Mouse (Mus musculus): ENCODE results near the gene Krt82. TPM values are rescaled to one million over a fixed set of nuclear protein-coding genes. Genes with fewer than 3 reads are reported as not detected.

The Krt82 gene
- polyA plus RNA-seq, 1 experiment from 2014 or later = not detected

GRCm38 (mm10) chr15:101508247-101508646, 42.2 kb downstream of the Krt82 start:
- Histone ChIP-seq H3K4me1 (no peaks in the 10 kb centered on the region), H3K4me2 (replicated peaks) (no peak overlapping the region), H3K4me3 (no peak overlapping the region), H3K36me3 (no peaks in the 10 kb centered on the region), H3K9ac (no peak overlapping the region), H3K27me3 (no peaks in the 10 kb centered on the region), H3K27ac (no peak overlapping the region), H3K9me3 (no peaks in the 10 kb centered on the region)
- ATAC-seq (ENCODE audit: insufficient number of reproducible peaks, insufficient read depth, low FRiP score, low TSS enrichment) = no peak
- WGBS = 65% methylated on average over 9 of the region's 9 CpGs

- H3K36me3 ChIP-seq = no peaks in the 10 kb centered on the region
- WGBS = 42% methylated on average over 14 of the region's 14 CpGs
- H3K27ac ChIP-seq = no peak overlapping the region
- ATAC-seq (ENCODE audit: insufficient number of reproducible peaks, insufficient read depth, low FRiP score, low TSS enrichment) = no peak
- no peak overlapping the region for H3K9ac ChIP-seq
- no peak overlapping the region for H3K4me3 ChIP-seq
- no peaks in the 10 kb centered on the region for H3K9me3 ChIP-seq
- no peak overlapping the region for H3K4me2 ChIP-seq (replicated peaks)
- no peaks in the 10 kb centered on the region for H3K4me1 ChIP-seq
- no peaks in the 10 kb centered on the region for H3K27me3 ChIP-seq
These were observed 43.3 kb downstream of the Krt82 start for GRCm38 (mm10) chr15:101506896-101507758.

- Histone ChIP-seq H3K36me3 (no peaks in the 10 kb centered on the region), H3K4me1 (no peaks in the 10 kb centered on the region), H3K27me3 (no peaks in the 10 kb centered on the region), H3K4me2 (replicated peaks) (no peak overlapping the region), H3K9me3 (no peaks in the 10 kb centered on the region), H3K27ac (no peak overlapping the region), H3K9ac (no peak overlapping the region), H3K4me3 (no peak overlapping the region)
- WGBS = 75% methylated on average over 2 of the region's 2 CpGs
- no peak for ATAC-seq (ENCODE audit: insufficient number of reproducible peaks, insufficient read depth, low FRiP score, low TSS enrichment)
These were observed 53.3 kb downstream of the Krt82 start for GRCm38 (mm10) chr15:101497181-101497580.

GRCm38 (mm10) chr15:101495266-101495665, 55.2 kb downstream of the Krt82 start:
- WGBS = 82% methylated on average over 8 of the region's 8 CpGs
- ATAC-seq (ENCODE audit: insufficient number of reproducible peaks, insufficient read depth, low FRiP score, low TSS enrichment) = no peak
- Histone ChIP-seq H3K4me2 (replicated peaks) (no peak overlapping the region), H3K4me1 (no peaks in the 10 kb centered on the region), H3K9ac (no peak overlapping the region), H3K27me3 (no peaks in the 10 kb centered on the region), H3K27ac (no peak overlapping the region), H3K36me3 (no peaks in the 10 kb centered on the region), H3K4me3 (no peak overlapping the region), H3K9me3 (no peaks in the 10 kb centered on the region)

GRCm38 (mm10) chr15:101494203-101494602, 56.3 kb downstream of the Krt82 start:
- Histone ChIP-seq H3K4me3 (no peak overlapping the region), H3K9me3 (no peaks in the 10 kb centered on the region), H3K27me3 (no peaks in the 10 kb centered on the region), H3K9ac (no peak overlapping the region), H3K36me3 (no peaks in the 10 kb centered on the region), H3K4me2 (replicated peaks) (no peak overlapping the region), H3K27ac (no peak overlapping the region), H3K4me1 (no peaks in the 10 kb centered on the region)
- WGBS = 48% methylated on average over 1 of the region's 1 CpGs
- ATAC-seq (ENCODE audit: insufficient number of reproducible peaks, insufficient read depth, low FRiP score, low TSS enrichment) = no peak

GRCm38 (mm10) chr15:101493713-101494112, 56.8 kb downstream of the Krt82 start:
- no peak overlapping the region for H3K4me2 ChIP-seq (replicated peaks)
- 87% methylated on average over 6 of the region's 6 CpGs for WGBS
- H3K4me3 ChIP-seq = no peak overlapping the region
- no peak overlapping the region for H3K27ac ChIP-seq
- H3K36me3 ChIP-seq = no peaks in the 10 kb centered on the region
- H3K4me1 ChIP-seq = no peaks in the 10 kb centered on the region
- no peaks in the 10 kb centered on the region for H3K27me3 ChIP-seq
- H3K9me3 ChIP-seq = no peaks in the 10 kb centered on the region
- no peak overlapping the region for H3K9ac ChIP-seq
- ATAC-seq (ENCODE audit: insufficient number of reproducible peaks, insufficient read depth, low FRiP score, low TSS enrichment) = no peak

GRCm38 (mm10) chr15:101492718-101493117, 57.7 kb downstream of the Krt82 start:
- no peak overlapping the region for H3K4me3 ChIP-seq
- no peaks in the 10 kb centered on the region for H3K4me1 ChIP-seq
- ATAC-seq (ENCODE audit: insufficient number of reproducible peaks, insufficient read depth, low FRiP score, low TSS enrichment) = no peak
- H3K9me3 ChIP-seq = no peaks in the 10 kb centered on the region
- H3K4me2 ChIP-seq (replicated peaks) = no peak overlapping the region
- no peak overlapping the region for H3K9ac ChIP-seq
- no peak overlapping the region for H3K27ac ChIP-seq
- 50% methylated on average over 8 of the region's 8 CpGs for WGBS
- H3K27me3 ChIP-seq = no peaks in the 10 kb centered on the region
- H3K36me3 ChIP-seq = no peaks in the 10 kb centered on the region

GRCm38 (mm10) chr15:101491431-101491830, 59.0 kb downstream of the Krt82 start, which contains the start of gene Krt83:
Gene Krt83 (minus strand): TSS chr15:101491512.
- Histone ChIP-seq H3K4me1 (no peaks in the 10 kb centered on the region), H3K9ac (no peak within 1 kb of the TSS), H3K4me3 (no peak within 1 kb of the TSS), H3K27ac (no peak within 1 kb of the TSS), H3K9me3 (no peaks in the 10 kb centered on the region), H3K27me3 (no peaks in the 10 kb centered on the region), H3K4me2 (replicated peaks) (no peak within 1 kb of the TSS), H3K36me3 (no peaks in the 10 kb centered on the region)
- 90% methylated on average over 6 of the region's 6 CpGs for WGBS
- no peak for ATAC-seq (ENCODE audit: insufficient number of reproducible peaks, insufficient read depth, low FRiP score, low TSS enrichment)

Small RNAs within 50 kb of the gene (microRNA-seq; reads per million reads assigned to microRNA genes)
- not detected for gene Gm44393
- gene Gm44460 = not detected

Other genes starting within 250 kb of the Krt82 start
- gene Krt80, start 180.5 kb downstream of the Krt82 start, polyA plus RNA-seq (2016; fragmentation: Nextera tagmentation; extraction: Ambion mirVana) = 0.35 and 0.45 TPM in 2 replicates
- gene Krt7, start 139.6 kb downstream of the Krt82 start, polyA plus RNA-seq (2016; fragmentation: Nextera tagmentation; extraction: Ambion mirVana) = 14.2 and 15.7 TPM in 2 replicates
- gene Krt87, start 111.9 kb downstream of the Krt82 start, polyA plus RNA-seq (2016; fragmentation: Nextera tagmentation; extraction: Ambion mirVana) = 0.53 and 0.54 TPM in 2 replicates
- not detected in 2 replicates for gene Krt88, start 102.9 kb downstream of the Krt82 start, polyA plus RNA-seq (2016; fragmentation: Nextera tagmentation; extraction: Ambion mirVana)
- gene Krt81, start 86.9 kb downstream of the Krt82 start, polyA plus RNA-seq (2016; fragmentation: Nextera tagmentation; extraction: Ambion mirVana) = not detected in 2 replicates
- not detected in 2 replicates for gene Krt86, start 77.2 kb downstream of the Krt82 start, polyA plus RNA-seq (2016; fragmentation: Nextera tagmentation; extraction: Ambion mirVana)
- gene Krt83, start 59.2 kb downstream of the Krt82 start, polyA plus RNA-seq (2016; fragmentation: Nextera tagmentation; extraction: Ambion mirVana) = not detected in 2 replicates
- not detected in 2 replicates for gene Gm49425, start 33.4 kb downstream of the Krt82 start, polyA plus RNA-seq (2016; fragmentation: Nextera tagmentation; extraction: Ambion mirVana)
- gene Krt84, start 17.8 kb downstream of the Krt82 start, polyA plus RNA-seq (2016; fragmentation: Nextera tagmentation; extraction: Ambion mirVana) = 0.06 TPM in 1 of 2 replicates, not detected in the other
- 0.34 and 0.59 TPM in 2 replicates for gene Krt90, start 12.3 kb upstream of the Krt82 start, polyA plus RNA-seq (2016; fragmentation: Nextera tagmentation; extraction: Ambion mirVana)
- gene Krt75, start 23.2 kb upstream of the Krt82 start, polyA plus RNA-seq (2016; fragmentation: Nextera tagmentation; extraction: Ambion mirVana) = 0.36 and 0.64 TPM in 2 replicates
- not detected in 2 replicates for gene Gm5414, start 77.5 kb upstream of the Krt82 start, polyA plus RNA-seq (2016; fragmentation: Nextera tagmentation; extraction: Ambion mirVana)
- not detected in 2 replicates for gene Gm5478, start 96.7 kb upstream of the Krt82 start, polyA plus RNA-seq (2016; fragmentation: Nextera tagmentation; extraction: Ambion mirVana)
- gene Krt6b, start 129.6 kb upstream of the Krt82 start, polyA plus RNA-seq (2016; fragmentation: Nextera tagmentation; extraction: Ambion mirVana) = not detected in 2 replicates
- 1.4 and 1.6 TPM in 2 replicates for gene Krt6a, start 143.6 kb upstream of the Krt82 start, polyA plus RNA-seq (2016; fragmentation: Nextera tagmentation; extraction: Ambion mirVana)
- gene Krt5, start 162.2 kb upstream of the Krt82 start, polyA plus RNA-seq (2016; fragmentation: Nextera tagmentation; extraction: Ambion mirVana) = 73.2 and 80.6 TPM in 2 replicates
- gene Krt71, start 192.4 kb upstream of the Krt82 start, polyA plus RNA-seq (2016; fragmentation: Nextera tagmentation; extraction: Ambion mirVana) = not detected in 2 replicates
- gene Krt72, start 235.8 kb upstream of the Krt82 start, polyA plus RNA-seq (2016; fragmentation: Nextera tagmentation; extraction: Ambion mirVana) = not detected in 2 replicates